Mouse (Mus musculus) urinary bladder, postnatal 25 days (tissue): ENCODE data around the gene Mmp25.

Source experiments
- DNase-seq: peaks from one replicate; pipeline ENCODE4 v3.0.0; 2022; ENCODE audit warnings: low spot score

Gene Mmp25

GRCm38 (mm10) chr17:23664556-23665021 is 19.5 kb upstream of the Mmp25 start:
- no peak for DNase-seq

DNA sequence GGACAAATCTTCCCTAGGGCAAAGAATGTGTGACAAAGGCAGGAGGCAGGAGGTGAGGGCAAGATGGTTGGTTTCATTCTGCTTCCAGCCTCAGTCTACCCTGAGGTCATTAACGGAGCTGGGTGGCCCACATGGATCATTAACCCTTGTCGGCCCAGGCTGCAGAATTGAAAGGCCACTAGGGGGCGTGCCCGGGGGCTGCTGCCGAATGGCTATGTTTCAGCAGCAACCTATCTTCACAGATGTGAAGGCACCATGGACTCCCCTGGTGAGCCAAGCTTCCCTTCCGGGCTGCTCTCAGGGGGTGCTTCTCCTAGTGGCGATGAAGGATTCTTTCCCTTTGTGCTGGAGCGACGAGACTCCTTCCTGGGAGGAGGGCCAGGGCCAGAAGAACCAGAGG is 16.4 kb upstream of the Mmp25 start:
- no peak for DNase-seq

DNA sequence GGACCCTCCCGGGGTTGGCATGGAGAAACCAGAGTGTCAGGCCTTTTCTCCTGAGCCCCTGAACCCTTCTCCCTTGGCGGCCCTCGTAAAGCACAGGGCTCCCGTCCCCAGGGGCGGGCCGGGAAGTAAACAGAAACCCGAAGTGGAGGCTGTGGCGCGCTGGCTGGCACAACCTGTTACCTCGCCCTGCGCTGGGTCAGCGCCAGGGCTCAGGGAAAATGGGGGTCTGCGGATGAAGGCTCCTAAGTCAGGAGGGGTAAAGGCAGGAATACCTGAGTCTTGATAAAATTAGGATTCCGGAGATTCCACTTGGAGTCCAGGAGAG is 15.8 kb upstream of the Mmp25 start:
- DNase-seq: no peak

DNA sequence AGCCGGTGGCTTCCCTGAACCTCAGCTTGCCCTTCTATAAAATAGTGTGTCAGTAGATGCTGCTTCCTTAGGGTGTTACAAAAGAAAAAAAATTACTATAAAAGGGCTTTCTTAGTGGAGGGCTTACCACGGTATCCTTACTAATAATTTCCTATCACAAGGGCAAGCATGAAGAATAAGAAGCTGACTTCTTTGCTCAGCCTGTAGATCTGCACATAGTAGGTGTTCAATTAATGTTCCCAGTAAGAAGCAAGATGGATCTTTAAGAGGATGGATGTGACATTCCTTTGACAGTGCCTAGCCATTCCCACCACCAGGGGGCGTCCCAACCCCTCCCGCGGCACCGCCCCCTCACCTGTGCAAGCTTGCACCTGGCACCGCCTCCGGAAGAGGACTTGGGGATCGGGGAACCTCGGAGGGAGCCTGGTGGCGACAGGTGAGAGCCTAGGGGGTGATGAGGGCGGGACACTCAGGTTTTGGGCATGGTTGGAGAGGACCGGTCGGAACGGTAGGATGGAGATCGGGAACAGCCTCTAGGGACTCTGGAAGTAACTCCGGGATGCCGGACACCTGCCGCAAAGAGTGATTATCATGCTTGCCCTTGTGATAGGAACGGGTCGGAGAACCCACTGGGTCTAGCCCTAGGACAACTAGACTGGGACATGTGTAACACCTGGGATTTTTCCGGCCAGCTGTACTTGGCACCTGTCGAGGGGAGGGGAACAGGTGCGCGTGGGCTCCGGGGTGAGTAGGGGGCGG is 15.2 kb upstream of the Mmp25 start, which contains the start of gene Bicdl2:
Gene Bicdl2 (plus strand): TSS at position 390 of the 759 bp plus-strand sequence.
- DNase-seq: peak; percentile 86

GRCm38 (mm10) chr17:23658450-23658849 is 13.4 kb upstream of the Mmp25 start:
- no peak for DNase-seq

DNA sequence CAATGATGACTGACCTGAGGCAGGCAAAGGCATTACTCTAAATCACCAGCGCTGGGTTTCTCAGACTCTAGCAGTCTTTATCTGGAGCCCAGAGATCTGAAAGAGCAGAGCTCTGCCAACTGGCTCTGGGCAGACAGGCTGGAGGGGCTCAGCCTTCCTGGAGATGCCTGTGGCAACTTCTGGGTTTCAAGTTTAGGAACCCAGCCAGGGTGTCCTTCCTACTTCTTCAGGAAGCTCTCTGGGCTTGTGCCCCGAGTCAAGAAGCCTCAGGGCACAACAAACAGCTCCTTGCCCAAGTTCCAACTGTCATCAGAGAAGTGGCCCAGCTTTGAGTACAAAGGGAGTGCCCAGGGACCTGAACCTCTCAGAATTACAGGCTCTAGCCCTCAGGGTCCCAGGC is 9.3 kb upstream of the Mmp25 start:
- no peak for DNase-seq

DNA sequence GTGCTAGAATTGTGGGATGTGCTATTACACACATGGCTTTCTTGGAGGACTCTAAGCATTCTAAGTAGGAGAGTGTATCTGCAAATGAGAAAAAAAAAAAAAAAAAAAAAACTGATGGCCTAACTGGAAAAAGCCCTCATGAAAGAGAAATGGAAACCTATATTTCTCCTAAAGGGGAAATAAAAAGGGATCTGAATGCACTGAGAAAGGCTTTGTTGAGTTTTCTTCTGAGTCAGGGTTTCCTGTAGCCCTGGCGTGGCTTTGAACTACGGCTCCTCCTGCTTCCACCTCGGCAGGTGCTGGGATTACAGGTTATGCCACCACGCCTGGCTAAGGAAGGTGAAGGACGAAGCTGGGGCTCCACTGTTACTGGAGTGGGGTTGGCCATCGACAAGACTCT is 8.9 kb upstream of the Mmp25 start:
- no peak for DNase-seq

DNA sequence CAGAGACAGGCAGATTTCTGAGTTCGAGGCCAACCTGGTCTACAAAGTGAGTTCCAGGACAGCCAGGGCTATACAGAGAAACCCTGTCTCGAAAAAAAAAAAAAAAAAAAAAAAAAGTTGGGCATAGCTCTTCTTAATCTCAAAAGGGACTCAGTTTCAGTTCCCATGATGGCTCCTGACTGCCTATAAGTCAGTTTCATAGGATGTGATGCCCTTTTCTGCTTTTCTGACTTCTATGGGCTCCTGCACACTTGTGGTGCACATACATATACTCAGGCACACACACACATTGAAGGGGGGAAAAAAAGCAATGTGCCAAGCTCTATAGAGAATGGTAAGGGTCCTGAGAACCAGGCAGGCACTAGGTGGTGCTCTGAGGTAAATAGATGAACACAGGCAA is 8.2 kb upstream of the Mmp25 start:
- no peak for DNase-seq

GRCm38 (mm10) chr17:23651363-23651762 is 6.3 kb upstream of the Mmp25 start:
- no peak for DNase-seq

DNA sequence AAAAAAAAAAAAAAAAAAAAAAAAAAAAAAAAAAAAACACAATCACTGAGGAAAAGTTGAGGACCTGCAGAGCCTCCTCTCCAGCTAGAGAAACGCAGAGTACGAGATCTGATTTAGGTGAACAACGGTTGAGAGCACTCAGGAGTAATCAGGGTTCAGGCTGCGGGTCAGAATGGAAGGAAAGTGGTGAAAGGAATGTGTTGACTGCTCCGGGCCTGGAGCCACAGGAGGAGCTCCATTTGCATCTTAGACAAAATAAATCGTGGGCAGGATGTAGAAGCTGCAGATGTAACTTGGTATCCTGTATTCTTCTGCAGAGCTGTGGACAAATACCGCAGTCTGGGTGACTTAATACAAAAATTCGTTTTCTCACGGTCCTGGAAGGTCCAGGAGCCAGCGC is 817 bp upstream of the Mmp25 start:
- DNase-seq: no peak

DNA sequence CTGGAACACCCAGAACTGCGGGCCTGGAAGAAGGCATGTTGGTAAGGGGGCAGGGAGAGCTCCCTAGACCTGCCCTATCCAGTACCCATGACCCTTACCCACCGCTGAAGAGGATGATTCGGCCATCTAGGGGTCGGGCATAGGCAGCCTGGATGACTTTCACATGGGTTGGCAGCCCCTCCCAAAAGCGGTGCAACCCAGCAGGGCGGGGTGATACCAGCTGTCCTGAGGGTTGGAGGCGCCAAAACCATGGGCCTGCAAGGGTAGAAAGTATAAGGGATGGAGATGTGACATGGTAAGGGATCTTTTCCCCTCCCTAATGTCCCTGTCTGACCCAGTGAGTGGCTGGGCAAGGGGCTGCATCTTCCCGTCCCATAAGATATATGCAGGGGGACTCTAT is 13.8 kb downstream of the Mmp25 start:
- DNase-seq: no peak

DNA sequence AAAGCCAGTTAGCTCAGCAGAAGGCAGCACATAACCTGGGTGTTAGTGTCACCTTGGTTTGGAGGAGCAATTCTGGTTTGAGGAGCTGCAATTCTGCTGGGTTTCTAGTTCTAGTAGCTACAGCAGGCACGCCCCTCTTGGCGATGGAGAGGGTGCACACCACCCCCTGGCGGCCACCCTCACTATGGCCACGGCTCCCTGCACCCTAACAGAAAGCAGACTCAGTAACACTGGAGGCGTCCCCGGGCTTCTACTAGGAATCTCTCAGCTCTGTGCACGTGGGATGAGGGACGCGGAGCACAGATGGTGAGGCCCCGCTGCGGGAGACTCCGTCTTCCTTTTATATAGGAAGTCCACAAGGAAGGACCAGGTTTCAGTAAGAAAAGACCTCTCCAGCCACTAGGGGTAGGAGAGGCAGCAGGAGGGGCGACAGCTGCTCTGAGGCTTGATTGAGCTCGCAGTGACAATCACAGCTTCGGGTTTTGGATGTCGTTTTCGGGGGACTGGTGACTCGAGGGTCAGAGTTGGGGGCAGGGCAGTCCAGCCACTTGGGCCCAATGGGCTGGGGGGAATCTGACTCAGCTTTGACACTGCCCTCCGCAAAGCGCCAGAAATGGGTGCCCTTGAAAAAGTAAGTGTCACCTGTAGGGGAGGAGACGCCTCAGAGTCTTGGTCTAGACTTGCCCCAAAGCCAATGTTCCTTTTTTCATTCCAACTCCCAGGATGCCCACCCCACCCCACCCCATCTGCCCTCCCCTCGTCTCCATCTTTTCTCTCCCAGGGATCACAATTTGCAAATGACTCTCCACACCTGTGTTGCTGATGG is 14.7 kb downstream of the Mmp25 start:
- DNase-seq: peak; percentile 76

- DNase-seq: no peak
Observed at GRCm38 (mm10) chr17:23627813-23628212, 17.3 kb downstream of the Mmp25 start.

- DNase-seq: no peak
Observed at GRCm38 (mm10) chr17:23620351-23620750, 24.7 kb downstream of the Mmp25 start.

- no peak for DNase-seq
Observed at GRCm38 (mm10) chr17:23617087-23617486, 28.0 kb downstream of the Mmp25 start.

GRCm38 (mm10) chr17:23610361-23610800 is 34.7 kb downstream of the Mmp25 start:
- peak; percentile 59 for DNase-seq

DNA sequence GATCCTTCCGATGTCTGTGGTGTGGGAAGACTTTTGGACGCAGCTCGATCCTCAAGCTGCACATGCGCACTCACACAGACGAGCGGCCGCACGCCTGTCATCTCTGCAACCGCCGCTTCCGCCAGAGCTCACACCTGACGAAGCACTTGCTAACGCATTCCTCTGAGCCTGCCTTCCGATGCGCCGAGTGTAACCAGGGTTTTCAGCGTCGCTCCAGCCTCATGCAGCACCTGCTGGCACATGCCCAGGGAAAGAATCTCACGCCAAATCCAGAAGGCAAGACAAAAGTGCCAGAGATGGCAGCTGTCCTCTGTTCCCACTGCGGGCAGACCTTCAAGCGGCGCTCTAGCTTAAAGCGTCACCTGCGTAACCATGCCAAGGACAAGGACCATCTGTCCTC is 35.5 kb downstream of the Mmp25 start:
- DNase-seq: no peak

DNA sequence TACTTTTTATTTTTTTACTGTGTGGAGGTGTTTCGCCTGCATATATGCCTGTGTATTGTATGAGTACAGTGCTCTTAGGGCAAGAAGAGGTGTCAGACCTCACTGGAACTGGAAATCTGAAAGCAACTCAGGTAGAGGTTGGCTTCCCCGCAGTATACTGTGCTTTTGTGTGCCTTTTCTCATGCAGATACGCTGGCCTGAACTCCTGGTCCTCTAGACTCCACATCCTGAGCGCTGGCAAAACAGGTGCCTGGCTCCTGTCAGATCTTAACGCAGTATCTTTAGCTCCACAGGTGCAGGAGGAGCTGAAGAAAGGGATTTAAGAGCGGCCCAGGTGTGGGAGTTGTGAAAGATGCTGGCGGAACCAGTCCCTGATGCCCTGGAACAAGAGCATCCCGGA is 39.9 kb downstream of the Mmp25 start:
- DNase-seq: no peak

DNA sequence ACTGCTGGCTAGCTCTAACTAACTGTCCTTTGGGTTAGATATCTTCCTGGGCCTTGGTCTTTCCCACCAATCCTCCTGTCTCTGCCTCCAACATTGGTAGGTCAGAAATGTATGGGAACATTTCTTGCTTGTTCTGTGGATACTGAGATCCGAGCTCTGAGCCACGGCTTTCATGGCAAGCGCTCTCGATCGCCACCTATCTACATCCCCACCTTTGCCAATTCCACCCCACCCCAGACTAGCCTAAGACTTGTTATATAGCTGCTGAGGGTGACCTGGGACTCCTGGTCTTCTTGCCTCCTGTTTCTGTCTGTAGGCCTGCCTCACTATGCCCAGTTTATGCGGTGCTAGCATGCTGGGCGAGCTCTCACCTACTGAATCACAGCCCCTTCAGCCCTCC is 40.7 kb downstream of the Mmp25 start:
- no peak for DNase-seq

DNA sequence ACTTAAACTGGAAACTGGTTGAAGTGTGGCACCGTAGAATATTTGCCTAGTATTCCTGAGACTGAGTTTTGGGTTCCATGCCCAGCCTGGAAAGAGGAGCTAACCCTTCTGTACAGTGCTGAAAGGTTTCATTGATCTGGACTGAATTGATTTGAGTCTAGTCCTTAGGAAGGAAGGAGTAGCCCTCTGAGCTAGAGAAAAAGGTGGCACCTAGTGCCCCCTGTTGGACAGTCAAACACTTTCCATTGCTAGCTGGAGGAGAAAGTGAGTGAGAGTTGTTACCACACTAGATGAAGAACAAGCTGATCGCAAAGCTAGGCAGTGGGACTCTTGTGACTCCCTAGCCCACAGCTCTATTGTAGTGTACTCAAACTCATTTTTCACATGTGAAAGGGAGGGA is 41.5 kb downstream of the Mmp25 start:
- no peak for DNase-seq

DNA sequence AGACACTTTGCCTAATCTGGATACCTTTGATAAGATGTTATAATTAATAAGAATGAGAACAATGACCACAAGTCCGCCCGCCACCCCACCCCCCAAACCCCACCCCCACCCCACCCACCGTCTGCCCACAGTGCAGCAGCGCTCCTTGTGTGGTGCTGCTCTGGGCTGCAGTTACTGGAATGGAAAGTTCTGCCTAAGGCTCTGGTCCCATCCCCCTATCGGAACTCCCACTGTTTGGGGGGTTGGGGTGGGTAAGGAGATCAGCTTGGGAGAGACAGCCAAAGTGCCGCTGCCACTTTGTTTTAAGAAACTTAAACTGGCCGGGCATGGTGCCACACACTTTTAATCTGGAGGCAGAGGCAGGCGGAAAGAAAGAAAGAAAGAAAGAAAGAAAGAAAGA is 42.0 kb downstream of the Mmp25 start:
- DNase-seq: no peak

GRCm38 (mm10) chr17:23601836-23602585 is 43.1 kb downstream of the Mmp25 start:
- no peak for DNase-seq
